Mouse (Mus musculus): Measurements from ENCODE around the gene Atp6v1d. TPM values are rescaled to one million over a fixed set of nuclear protein-coding genes. Genes with fewer than 3 reads are reported as not detected.

Atp6v1d gene
- total RNA-seq (2014; fragmentation: Nextera tagmentation), result 114 and 119 TPM in 2 replicates
- total RNA-seq (2017), result 140 and 149 TPM in 2 replicates
- polyA plus RNA-seq (2012), result 7.1 and 10.0 TPM in 2 replicates

GRCm38 (mm10) chr12:78861496-78862253 is at the start of gene Atp6v1d, which contains the start of gene Eif2s1:
Gene Atp6v1d, minus strand, starts transcription at chr12:78861638.
Gene Eif2s1, plus strand, starts transcription at chr12:78861819.
- Histone ChIP-seq H3K36me3 (replicated peaks) (peaks cover 39% of the 10 kb centered on the region), H3K27me3 (ENCODE audit: insufficient read depth, low read length) (no peaks in the 10 kb centered on the region), H3K4me1 (ENCODE audit: insufficient read depth, low read depth, low read length) (peaks cover 48% of the 10 kb centered on the region), H3K4me3 (ENCODE audit: low read depth, low read length) (peak within 1 kb of the TSS; percentile 86), H3K9me3 (replicated peaks) (no peaks in the 10 kb centered on the region)
- TF ChIP-seq GATA2 (IDR thresholded peaks at IDR 0.05; ENCODE audit: borderline replicate concordance, low read depth, low read length), result no peak
- no peak for TF ChIP-seq GATA1 (IDR thresholded peaks at IDR 0.05; ENCODE audit: borderline replicate concordance, low read length)
- TF ChIP-seq CTCF (IDR thresholded peaks at IDR 0.05; ENCODE audit: low read depth, low read length), result peak; percentile 65
- TF ChIP-seq TAL1 (conservative IDR thresholded peaks at IDR 0.05; ENCODE audit: low read depth, low read length), result no peak
- no peak for TF ChIP-seq POLR2AphosphoS5 (IDR thresholded peaks at IDR 0.05; ENCODE audit: insufficient replicate concordance, low read depth, low read length)
- peak; percentile 92 for ATAC-seq (ENCODE audit: extremely low read depth, insufficient number of reproducible peaks, low FRiP score, poor library complexity, severe bottlenecking)
- DNase-seq (ENCODE audit: low spot score), result peak; percentile 97

- no peaks in the 10 kb centered on the region for H3K36me3 ChIP-seq (replicated peaks)
- peak overlapping the region; percentile 68; the same call in 1 of the 2 replicates for H3K4me3 ChIP-seq (ENCODE audit: low read depth, low read length)
- peaks cover 26% of the 10 kb centered on the region for H3K9me3 ChIP-seq (replicated peaks)
- H3K27me3 ChIP-seq (ENCODE audit: insufficient read depth, low read length), result peaks cover 4% of the 10 kb centered on the region; the same call in 1 of the 2 replicates
- no peak for TF ChIP-seq GATA2 (IDR thresholded peaks at IDR 0.05; ENCODE audit: borderline replicate concordance, low read depth, low read length)
- TF ChIP-seq CTCF (IDR thresholded peaks at IDR 0.05; ENCODE audit: low read depth, low read length), result no peak
- TF ChIP-seq TAL1 (conservative IDR thresholded peaks at IDR 0.05; ENCODE audit: low read depth, low read length), result peak; percentile 48
- peaks cover 45% of the 10 kb centered on the region for H3K4me1 ChIP-seq (ENCODE audit: insufficient read depth, low read depth, low read length)
- ATAC-seq (ENCODE audit: extremely low read depth, insufficient number of reproducible peaks, low FRiP score, poor library complexity, severe bottlenecking), result peak; percentile 86
- DNase-seq (ENCODE audit: low spot score), result peak; percentile 76
These were observed 49.4 kb upstream of the Atp6v1d start for GRCm38 (mm10) chr12:78910684-78911461.

- Histone ChIP-seq H3K36me3 (replicated peaks) (no peaks in the 10 kb centered on the region), H3K4me1 (ENCODE audit: insufficient read depth, low read depth, low read length) (peaks cover 44% of the 10 kb centered on the region), H3K9me3 (replicated peaks) (peaks cover 26% of the 10 kb centered on the region), H3K27me3 (ENCODE audit: insufficient read depth, low read length) (peaks cover 10% of the 10 kb centered on the region), H3K4me3 (ENCODE audit: low read depth, low read length) (no peak overlapping the region)
- no peak for TF ChIP-seq GATA2 (IDR thresholded peaks at IDR 0.05; ENCODE audit: borderline replicate concordance, low read depth, low read length)
- TF ChIP-seq TAL1 (conservative IDR thresholded peaks at IDR 0.05; ENCODE audit: low read depth, low read length), result no peak
- no peak for TF ChIP-seq GATA1 (IDR thresholded peaks at IDR 0.05; ENCODE audit: borderline replicate concordance, low read length)
- no peak for TF ChIP-seq CTCF (IDR thresholded peaks at IDR 0.05; ENCODE audit: low read depth, low read length)
- no peak for TF ChIP-seq POLR2AphosphoS5 (IDR thresholded peaks at IDR 0.05; ENCODE audit: insufficient replicate concordance, low read depth, low read length)
- ATAC-seq (ENCODE audit: extremely low read depth, insufficient number of reproducible peaks, low FRiP score, poor library complexity, severe bottlenecking) (no peak), DNase-seq (ENCODE audit: low spot score) (no peak)
These were observed 46.7 kb upstream of the Atp6v1d start for GRCm38 (mm10) chr12:78908081-78908605.

GRCm38 (mm10) chr12:78906707-78907162 is 45.3 kb upstream of the Atp6v1d start, which contains the start of gene Plek2:
Gene Plek2, minus strand, starts transcription at chr12:78906964.
- peak within 1 kb of the TSS; percentile 31; the same call in 1 of the 2 replicates for H3K4me3 ChIP-seq (ENCODE audit: low read depth, low read length)
- no peaks in the 10 kb centered on the region for H3K36me3 ChIP-seq (replicated peaks)
- ATAC-seq (ENCODE audit: extremely low read depth, insufficient number of reproducible peaks, low FRiP score, poor library complexity, severe bottlenecking), result no peak
- peaks cover 26% of the 10 kb centered on the region for H3K9me3 ChIP-seq (replicated peaks)
- TF ChIP-seq CTCF (IDR thresholded peaks at IDR 0.05; ENCODE audit: low read depth, low read length) (no peak), GATA2 (IDR thresholded peaks at IDR 0.05; ENCODE audit: borderline replicate concordance, low read depth, low read length) (no peak), GATA1 (IDR thresholded peaks at IDR 0.05; ENCODE audit: borderline replicate concordance, low read length) (no peak), TAL1 (conservative IDR thresholded peaks at IDR 0.05; ENCODE audit: low read depth, low read length) (no peak), POLR2AphosphoS5 (IDR thresholded peaks at IDR 0.05; ENCODE audit: insufficient replicate concordance, low read depth, low read length) (no peak)
- no peak for DNase-seq (ENCODE audit: low spot score)
- peaks cover 10% of the 10 kb centered on the region for H3K27me3 ChIP-seq (ENCODE audit: insufficient read depth, low read length)
- H3K4me1 ChIP-seq (ENCODE audit: insufficient read depth, low read depth, low read length), result peaks cover 35% of the 10 kb centered on the region

- no peak overlapping the region for H3K4me3 ChIP-seq (ENCODE audit: low read depth, low read length)
- no peak for ATAC-seq (ENCODE audit: extremely low read depth, insufficient number of reproducible peaks, low FRiP score, poor library complexity, severe bottlenecking)
- peaks cover 16% of the 10 kb centered on the region for H3K4me1 ChIP-seq (ENCODE audit: insufficient read depth, low read depth, low read length)
- TF ChIP-seq TAL1 (conservative IDR thresholded peaks at IDR 0.05; ENCODE audit: low read depth, low read length) (no peak), GATA2 (IDR thresholded peaks at IDR 0.05; ENCODE audit: borderline replicate concordance, low read depth, low read length) (no peak), GATA1 (IDR thresholded peaks at IDR 0.05; ENCODE audit: borderline replicate concordance, low read length) (no peak), POLR2AphosphoS5 (IDR thresholded peaks at IDR 0.05; ENCODE audit: insufficient replicate concordance, low read depth, low read length) (no peak), CTCF (IDR thresholded peaks at IDR 0.05; ENCODE audit: low read depth, low read length) (no peak)
- H3K9me3 ChIP-seq (replicated peaks), result peaks cover 25% of the 10 kb centered on the region
- H3K27me3 ChIP-seq (ENCODE audit: insufficient read depth, low read length), result peaks cover 14% of the 10 kb centered on the region
- DNase-seq (ENCODE audit: low spot score), result no peak
- no peaks in the 10 kb centered on the region for H3K36me3 ChIP-seq (replicated peaks)
These were observed 43.1 kb upstream of the Atp6v1d start for GRCm38 (mm10) chr12:78904499-78904898.

All from G1E (cell line).